Mouse (Mus musculus): ENCODE measurements at regions not wholly inside any gene's neighbourhood (a gene's known extent, or its start where the extent isn't known, plus 50 kb on each side); places are given as distances from the start of the nearest gene placed in this dataset.

GRCm38 (mm10) chr14:54055390-54055789 lies 198.5 kb downstream of the Dad1 start:
- TF ChIP-seq POLR2A (IDR thresholded peaks at IDR 0.05; ENCODE audit: control insufficient read depth, extremely low read depth, insufficient read depth, low read length, poor library complexity): no peak
- TF ChIP-seq CTCF (IDR thresholded peaks at IDR 0.05; ENCODE audit: borderline replicate concordance, control insufficient read depth, extremely low read depth, insufficient read depth, low read length, poor library complexity): no peak
